Mouse (Mus musculus) E14TG2a.4 (cell line): ENCODE measurements around the gene Spr.

Experiments used
- CTCF ChIP-seq: conservative IDR thresholded peaks from 2 replicates; pipeline ENCODE4 v1.5.1; 2014; ENCODE audit warnings: low read length
- POU5F1 ChIP-seq: IDR thresholded peaks from 2 replicates; pipeline ENCODE4 v1.6.1; 2014; ENCODE audit warnings: low read length, borderline replicate concordance

- TF ChIP-seq CTCF: no peak
- no peak for TF ChIP-seq POU5F1
Measured at GRCm38 (mm10) chr6:85180036-85180435, 42.5 kb upstream of the Spr start.
